Mouse (Mus musculus): Measurements from ENCODE around the gene Mdh1b. TPM values are rescaled to one million over a fixed set of nuclear protein-coding genes. Genes with fewer than 3 reads are reported as not detected.

Gene Mdh1b
- polyA plus RNA-seq, 1 experiment from 2014 or later = 0.11 TPM

DNA sequence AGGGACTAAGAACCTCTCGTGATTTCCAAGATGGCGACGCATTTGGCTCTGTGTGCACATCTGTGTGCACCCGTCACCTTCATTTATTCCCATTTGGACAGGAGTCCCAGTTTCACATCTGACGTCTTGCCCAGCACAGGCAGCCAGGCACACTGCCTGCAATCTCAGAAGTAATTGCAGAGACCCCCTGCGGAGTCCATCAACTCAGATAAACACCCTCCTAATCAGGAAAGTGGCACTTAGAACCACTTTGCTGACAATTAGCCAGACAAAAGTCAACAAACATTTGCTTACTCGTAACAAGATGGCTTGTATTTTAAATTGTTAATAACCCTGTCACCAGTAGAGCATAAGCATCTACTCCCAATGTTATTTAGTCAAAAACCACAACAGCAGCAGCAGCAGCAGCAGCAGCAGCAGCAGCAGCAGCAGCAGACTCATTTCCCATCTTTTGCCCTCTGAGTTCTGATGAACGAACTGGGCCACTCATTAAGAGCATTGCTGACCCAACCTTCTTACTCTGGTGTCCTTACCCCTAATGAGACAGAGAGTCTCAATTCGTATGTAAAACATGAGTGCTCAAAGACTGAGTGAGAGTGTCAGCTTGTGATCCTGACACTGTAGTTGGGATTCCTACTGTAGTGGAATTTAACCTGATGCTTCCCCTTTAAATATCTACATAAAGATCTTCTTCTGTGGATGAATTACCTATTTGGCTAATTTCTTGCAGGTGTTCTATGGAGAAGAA lies 62.7 kb downstream of the Mdh1b start:
- ATAC-seq (replicated peaks; ENCODE audit: low FRiP score, low read depth) (no peak), DNase-seq (ENCODE audit: low spot score) (no peak)
- whole genome bisulfite sequencing = 33% methylated on average over 9 of the region's 9 CpGs
- Histone ChIP-seq H3K9ac (ENCODE audit: low read depth, low read length) (no peak overlapping the region), H3K4me1 (replicated peaks; ENCODE audit: insufficient read depth, low read length) (no peaks in the 10 kb centered on the region), H3K4me2 (ENCODE audit: low read length) (no peak overlapping the region), H3K27ac (no peak overlapping the region), H3K36me3 (ENCODE audit: insufficient read depth, low read length) (no peaks in the 10 kb centered on the region), H3K4me3 (replicated peaks; ENCODE audit: low read depth, low read length) (no peak overlapping the region), H3K9me3 (replicated peaks; ENCODE audit: low read length) (no peaks in the 10 kb centered on the region), H3K27me3 (ENCODE audit: insufficient read depth, low read length) (no peaks in the 10 kb centered on the region)
- no peak for TF ChIP-seq CTCF (IDR thresholded peaks at IDR 0.05; ENCODE audit: low read depth)

DNA sequence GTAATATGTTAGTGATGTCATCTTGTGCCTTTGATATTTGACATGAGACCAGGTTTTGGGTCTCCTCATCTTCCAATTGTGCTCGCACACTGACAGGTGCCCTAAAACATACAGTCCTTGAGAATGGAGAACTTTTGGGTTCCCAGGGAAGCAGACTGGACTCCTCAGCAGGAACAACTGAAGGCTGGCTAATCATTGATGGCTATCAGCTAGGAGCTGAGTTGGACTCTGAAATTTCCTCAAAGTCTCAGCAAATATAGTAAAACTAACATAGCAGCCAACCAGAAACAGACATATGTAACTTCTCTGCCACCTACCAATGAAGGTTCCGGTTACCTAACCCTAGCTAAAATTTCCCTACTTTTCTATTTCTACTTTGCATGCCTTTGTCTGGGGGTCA lies 64.0 kb downstream of the Mdh1b start:
- WGBS = 86% methylated on average over 2 of the region's 2 CpGs

DNA sequence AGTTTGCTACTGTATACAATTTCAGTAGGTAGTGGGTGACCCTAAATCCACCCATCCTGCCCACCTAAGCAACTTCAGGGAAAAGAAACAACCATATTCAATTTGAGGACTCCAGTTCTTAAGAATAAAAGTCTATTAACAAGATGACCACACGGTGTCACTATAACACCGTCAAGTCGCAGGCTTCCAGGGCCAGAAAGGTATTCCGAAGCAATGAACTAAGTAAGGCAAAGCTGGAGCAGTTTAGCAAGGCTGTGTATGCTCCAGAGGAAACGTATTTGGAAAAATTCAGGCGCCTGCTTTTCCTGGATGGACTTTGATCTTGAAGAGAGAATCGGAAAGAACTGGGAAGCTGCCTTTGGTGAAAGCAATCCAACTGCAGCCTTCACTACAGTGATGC lies 70.5 kb downstream of the Mdh1b start:
- no peak overlapping the region for H3K9ac ChIP-seq (ENCODE audit: low read depth, low read length)
- no peak overlapping the region for H3K4me3 ChIP-seq (replicated peaks; ENCODE audit: low read depth, low read length)
- ATAC-seq (replicated peaks; ENCODE audit: low FRiP score, low read depth) = no peak
- DNase-seq (ENCODE audit: low spot score) = peak; percentile 91
- no peaks in the 10 kb centered on the region for H3K9me3 ChIP-seq (replicated peaks; ENCODE audit: low read length)
- no peaks in the 10 kb centered on the region for H3K27me3 ChIP-seq (ENCODE audit: insufficient read depth, low read length)
- TF ChIP-seq CTCF (IDR thresholded peaks at IDR 0.05; ENCODE audit: low read depth) = peak; percentile 83
- no peaks in the 10 kb centered on the region for H3K36me3 ChIP-seq (ENCODE audit: insufficient read depth, low read length)
- no peaks in the 10 kb centered on the region for H3K4me1 ChIP-seq (replicated peaks; ENCODE audit: insufficient read depth, low read length)
- no peak overlapping the region for H3K27ac ChIP-seq
- 1% methylated on average over 7 of the region's 7 CpGs for WGBS
- no peak overlapping the region for H3K4me2 ChIP-seq (ENCODE audit: low read length)

More for the DNA sequence above, 64.0 kb downstream of the Mdh1b start:
- H3K36me3 ChIP-seq (ENCODE audit: insufficient read depth, low read length) = no peaks in the 10 kb centered on the region
- DNase-seq (ENCODE audit: low spot score) = no peak
- H3K9me3 ChIP-seq (replicated peaks; ENCODE audit: low read length) = no peaks in the 10 kb centered on the region
- H3K27ac ChIP-seq = no peak overlapping the region
- no peak for ATAC-seq (replicated peaks; ENCODE audit: low FRiP score, low read depth)
- TF ChIP-seq CTCF (IDR thresholded peaks at IDR 0.05; ENCODE audit: low read depth) = no peak
- no peak overlapping the region for H3K9ac ChIP-seq (ENCODE audit: low read depth, low read length)
- no peaks in the 10 kb centered on the region for H3K27me3 ChIP-seq (ENCODE audit: insufficient read depth, low read length)
- no peaks in the 10 kb centered on the region for H3K4me1 ChIP-seq (replicated peaks; ENCODE audit: insufficient read depth, low read length)
- H3K4me2 ChIP-seq (ENCODE audit: low read length) = no peak overlapping the region
- no peak overlapping the region for H3K4me3 ChIP-seq (replicated peaks; ENCODE audit: low read depth, low read length)

- DNase-seq (ENCODE audit: low spot score) (peak; percentile 84), ATAC-seq (replicated peaks; ENCODE audit: low FRiP score, low read depth) (no peak)
- H3K4me3 ChIP-seq (replicated peaks; ENCODE audit: low read depth, low read length) = no peak overlapping the region
- no peak overlapping the region for H3K9ac ChIP-seq (ENCODE audit: low read depth, low read length)
- H3K36me3 ChIP-seq (ENCODE audit: insufficient read depth, low read length) = no peaks in the 10 kb centered on the region
- 14% methylated on average over 6 of the region's 6 CpGs for WGBS
- H3K27ac ChIP-seq = no peak overlapping the region
- no peaks in the 10 kb centered on the region for H3K27me3 ChIP-seq (ENCODE audit: insufficient read depth, low read length)
- no peaks in the 10 kb centered on the region for H3K9me3 ChIP-seq (replicated peaks; ENCODE audit: low read length)
- TF ChIP-seq CTCF (IDR thresholded peaks at IDR 0.05; ENCODE audit: low read depth) = peak; percentile 74
- no peak overlapping the region for H3K4me2 ChIP-seq (ENCODE audit: low read length)
- no peaks in the 10 kb centered on the region for H3K4me1 ChIP-seq (replicated peaks; ENCODE audit: insufficient read depth, low read length)
These were observed 72.1 kb downstream of the Mdh1b start for GRCm38 (mm10) chr1:63658016-63658415.

Other genes with a start within 250 kb of the Mdh1b start
- not detected in 2 replicates for gene Gm39653, start 114.3 kb downstream of the Mdh1b start, polyA plus RNA-seq (2015; fragmentation: Nextera tagmentation; extraction: Ambion mirVana)
- gene Dytn, start 43.4 kb downstream of the Mdh1b start, polyA plus RNA-seq (2015; fragmentation: Nextera tagmentation; extraction: Ambion mirVana) = not detected in 2 replicates
- gene Fastkd2, start 296 bp upstream of the Mdh1b start, polyA plus RNA-seq (2015; fragmentation: Nextera tagmentation; extraction: Ambion mirVana) = 52.2 and 54.5 TPM in 2 replicates
- gene 4933402D24Rik, start 38.9 kb upstream of the Mdh1b start, polyA plus RNA-seq (2015; fragmentation: Nextera tagmentation; extraction: Ambion mirVana) = not detected in 2 replicates

Data from kidney, postnatal 0 days (tissue).